Comparison of ENCODE assay signal across 8 mouse cellular contexts in the genomic region with DNA sequence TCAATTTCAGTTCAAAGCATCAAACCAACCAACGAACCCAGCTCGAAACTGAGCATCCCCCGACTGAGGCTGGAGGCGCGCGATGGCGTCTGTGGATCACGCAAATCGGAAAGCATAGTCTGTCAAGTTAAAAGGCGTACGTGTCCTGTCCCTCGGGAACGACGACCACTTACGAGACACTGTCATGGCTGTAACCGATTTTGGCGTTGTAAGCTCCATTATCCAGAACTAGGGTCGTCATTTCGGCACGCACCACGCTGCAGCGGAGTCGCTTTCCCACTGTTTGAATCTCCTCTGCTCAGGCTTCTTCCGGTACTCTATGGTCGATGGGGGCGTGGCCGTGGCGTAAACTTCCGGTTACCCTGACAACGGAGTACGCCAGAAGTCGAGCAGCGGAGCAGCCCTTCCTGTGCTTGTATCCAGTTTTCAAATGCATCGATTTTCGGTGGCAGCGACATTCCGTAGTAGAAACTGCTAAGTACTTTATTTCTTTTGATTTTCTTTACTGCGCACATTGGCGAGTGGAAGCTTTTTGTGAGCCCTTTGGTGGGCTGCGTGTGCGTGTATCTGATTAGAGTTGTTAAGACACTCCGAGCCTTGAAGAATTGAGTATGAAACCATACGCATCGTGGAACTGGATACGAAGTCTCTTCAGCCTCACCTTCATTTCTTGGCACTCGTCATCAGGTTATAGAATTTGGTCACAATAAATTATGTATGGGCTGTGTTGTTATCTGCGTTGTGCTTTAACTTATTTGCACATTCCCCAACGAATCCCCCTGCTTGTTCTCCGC. TPM values are rescaled to one million over a fixed set of nuclear protein-coding genes. Genes with fewer than 3 reads are reported as not detected.
DNase-seq lines count a peak whose midpoint lies in the region; ATAC-seq and TF ChIP-seq lines count a peak whose summit lies in the region.

A gene (minus strand): TSS at position 295 of the 794 bp plus-strand sequence.

- peak within 1 kb of the TSS; percentile 71 for H3K4me2 ChIP-seq in embryonic facial prominence, embryonic 15.5 days (replicated peaks)
- peak within 1 kb of the TSS; percentile 74 for H3K4me2 ChIP-seq in kidney, embryonic 14.5 days (replicated peaks; ENCODE audit: low read depth, low read length)
- H3K4me2 ChIP-seq in limb, embryonic 15.5 days: peak within 1 kb of the TSS; percentile 63

- TF ChIP-seq CTCF in bone marrow, adult 2 months (IDR thresholded peaks at IDR 0.05; ENCODE audit: control insufficient read depth, insufficient read depth, low read length): no peak

- no peaks in the 10 kb centered on the region for H3K27me3 ChIP-seq in embryonic facial prominence, embryonic 15.5 days
- no peaks in the 10 kb centered on the region for H3K27me3 ChIP-seq in kidney, embryonic 14.5 days (ENCODE audit: control insufficient read depth, insufficient read depth, low read length)
- H3K27me3 ChIP-seq in limb, embryonic 15.5 days: no peaks in the 10 kb centered on the region

- TF ChIP-seq POLR2A in bone marrow, adult 2 months (IDR thresholded peaks at IDR 0.05; ENCODE audit: borderline replicate concordance, control insufficient read depth, low read depth, low read length): peak; percentile 38; the same call in 1 of the 2 replicates

- DNase-seq in 416B (ENCODE audit: low read depth): peak; percentile 95
- DNase-seq in heart, adult 9 months (ENCODE audit: low spot score in 2 of 2): peak; percentile 91 to 94
- DNase-seq in monocyte, adult 2 months (ENCODE audit: low read depth in 1 of 2, low spot score in 2 of 2): peak; percentile 76 to 86
- peak; percentile 92 to 94 for DNase-seq in spleen, postnatal 36 days (ENCODE audit: low spot score in 2 of 2)

- H3K9ac ChIP-seq in embryonic facial prominence, embryonic 15.5 days: peak within 1 kb of the TSS; percentile 63
- peak within 1 kb of the TSS; percentile 59; the same call in 1 of the 2 replicates for H3K9ac ChIP-seq in kidney, embryonic 14.5 days (ENCODE audit: low read depth, low read length)
- H3K9ac ChIP-seq in limb, embryonic 15.5 days: peak within 1 kb of the TSS; percentile 40

- peak within 1 kb of the TSS; percentile 54 for H3K27ac ChIP-seq in bone marrow, adult 2 months (ENCODE audit: control insufficient read depth, insufficient read depth, low read depth, low read length, poor library complexity)
- peak within 1 kb of the TSS; percentile 71 for H3K27ac ChIP-seq in embryonic facial prominence, embryonic 15.5 days (replicated peaks)
- H3K27ac ChIP-seq in kidney, embryonic 14.5 days (ENCODE audit: low read depth, low read length): 0 out of 2 replicates have a peak within 1 kb of the TSS, but pooled peaks have one; percentile 47
- H3K27ac ChIP-seq in limb, embryonic 15.5 days: peak within 1 kb of the TSS; percentile 69

- H3K9me3 ChIP-seq in embryonic facial prominence, embryonic 15.5 days (replicated peaks): no peaks in the 10 kb centered on the region
- H3K9me3 ChIP-seq in kidney, embryonic 14.5 days (ENCODE audit: control insufficient read depth, low read length): no peaks in the 10 kb centered on the region
- H3K9me3 ChIP-seq in limb, embryonic 15.5 days: no peaks in the 10 kb centered on the region

- H3K4me3 ChIP-seq in bone marrow, adult 2 months (replicated peaks; ENCODE audit: control insufficient read depth, low read depth, low read length): peak within 1 kb of the TSS; percentile 99
- H3K4me3 ChIP-seq in embryonic facial prominence, embryonic 15.5 days (replicated peaks): peak within 1 kb of the TSS; percentile 78
- H3K4me3 ChIP-seq in kidney, embryonic 14.5 days (ENCODE audit: low read length): peak within 1 kb of the TSS; percentile 74
- H3K4me3 ChIP-seq in limb, embryonic 15.5 days: peak within 1 kb of the TSS; percentile 72

- ATAC-seq in embryonic facial prominence, embryonic 15.5 days (ENCODE audit: insufficient number of reproducible peaks, low FRiP score, low TSS enrichment, low read depth): peak; percentile 93
- peak; percentile 99 for ATAC-seq in kidney, embryonic 14.5 days (ENCODE audit: low FRiP score, low TSS enrichment)
- peak; percentile 95 for ATAC-seq in limb, embryonic 15.5 days (ENCODE audit: insufficient number of reproducible peaks, low FRiP score, low TSS enrichment, low read depth)

- H3K36me3 ChIP-seq in embryonic facial prominence, embryonic 15.5 days: no peaks in the 10 kb centered on the region; the same call in 1 of the 2 replicates
- H3K36me3 ChIP-seq in kidney, embryonic 14.5 days (ENCODE audit: control insufficient read depth, insufficient read depth, low read length): peaks cover 6% of the 10 kb centered on the region; the same call in 1 of the 2 replicates
- H3K36me3 ChIP-seq in limb, embryonic 15.5 days: peaks cover under 1% of the 10 kb centered on the region

- no peaks in the 10 kb centered on the region; the same call in 1 of the 2 replicates for H3K4me1 ChIP-seq in bone marrow, adult 2 months (ENCODE audit: control insufficient read depth, insufficient read depth, low read length)
- H3K4me1 ChIP-seq in embryonic facial prominence, embryonic 15.5 days: peaks cover 11% of the 10 kb centered on the region
- peaks cover 11% of the 10 kb centered on the region for H3K4me1 ChIP-seq in kidney, embryonic 14.5 days (ENCODE audit: control insufficient read depth, insufficient read depth, low read length)
- H3K4me1 ChIP-seq in limb, embryonic 15.5 days: peaks cover 13% of the 10 kb centered on the region

- WGBS in bone marrow, adult 2 months: under 1% methylated on average over 49 of the region's 49 CpGs
- under 1% methylated on average over 49 of the region's 49 CpGs for WGBS in embryonic facial prominence, embryonic 15.5 days
- 2% methylated on average over 49 of the region's 49 CpGs for WGBS in kidney, embryonic 14.5 days
- WGBS in limb, embryonic 15.5 days: 1% methylated on average over 49 of the region's 49 CpGs

RNA-seq across cellular contexts. Expression of the gene that starts here (rescaled TPM):
- 2.7 and 3.7 TPM in 2 replicates for polyA plus RNA-seq in bone marrow, adult 2 months (2011; ENCODE audit: insufficient read depth, insufficient read length, low replicate concordance, missing spikeins)
- 29.5 and 33.6 TPM in 2 replicates for polyA plus RNA-seq in embryonic facial prominence, embryonic 15.5 days (2015; fragmentation: Nextera tagmentation; extraction: Ambion mirVana)
- 36.3 and 48.7 TPM in 2 replicates for polyA plus RNA-seq in kidney, embryonic 14.5 days (2014; fragmentation: Nextera tagmentation; extraction: Ambion mirVana)
- 27.7 and 33.3 TPM in 2 replicates for polyA plus RNA-seq in limb, embryonic 15.5 days (2015; fragmentation: Nextera tagmentation; extraction: Ambion mirVana)

Comparison
In these comparisons a context has a peak if more than half of its experiments do, and no peak if none do; other contexts are left out.
1. Peak in every context shown above with its lines: DNase-seq, ATAC-seq, H3K4me3 ChIP-seq and H3K27ac ChIP-seq.